In genomic region chr11:5918111-5918510, GRCm38 (mm10) we compare ENCODE assay signal across 30 mouse cellular contexts. TPM values are rescaled to one million over a fixed set of nuclear protein-coding genes. Genes with fewer than 3 reads are reported as not detected.
"Had no signal": no experiment of that assay in that cellular context is flagged by ENCODE, and none has a peak within 500 bp of the region (broad histone marks: within the 10 kb centered on the region; RNA-seq: fewer than 3 reads in every experiment).

No protein-coding gene starts in this region.

- ATAC-seq: liver, embryonic 12.5 days; midbrain, embryonic 13.5 days; midbrain, embryonic 16.5 days had no signal

- H3K36me3 ChIP-seq: kidney, embryonic 15.5 days; liver, embryonic 12.5 days; liver, embryonic 15.5 days; lung, embryonic 15.5 days; midbrain, embryonic 10.5 days; midbrain, embryonic 13.5 days; stomach, embryonic 15.5 days had no signal

- H3K4me3 ChIP-seq: kidney, embryonic 15.5 days; left cerebral cortex, adult 2 months; liver, embryonic 12.5 days; liver, embryonic 15.5 days; lung, embryonic 15.5 days; megakaryocyte, embryonic 14.5 days; midbrain, embryonic 10.5 days; midbrain, embryonic 13.5 days; myocyte; stomach, embryonic 15.5 days had no signal

- H3K4me1 ChIP-seq: midbrain, embryonic 13.5 days; stomach, embryonic 15.5 days had no signal

- H3K4me2 ChIP-seq: kidney, embryonic 15.5 days; liver, embryonic 12.5 days; liver, embryonic 15.5 days; lung, embryonic 15.5 days; midbrain, embryonic 13.5 days; stomach, embryonic 15.5 days had no signal

- H3K9me3 ChIP-seq: kidney, embryonic 15.5 days; liver, embryonic 12.5 days; liver, embryonic 15.5 days; lung, embryonic 15.5 days; midbrain, embryonic 10.5 days; midbrain, embryonic 13.5 days; stomach, embryonic 15.5 days had no signal

- H3K27me3 ChIP-seq: midbrain, embryonic 13.5 days; stomach, embryonic 15.5 days had no signal

- DNase-seq: kidney, adult 8-10 months; kidney, postnatal 10 days; kidney, postnatal 36 days; layer of hippocampus, postnatal 36 days; lung, adult 18-20 months; lung, postnatal 10 days; lung, postnatal 36 days; retina, postnatal 1 day; right cerebral cortex, postnatal 25 days; spleen, adult 18-20 months; thymus, adult 2 months; thymus, postnatal 14 days; thymus, postnatal 4 days had no signal

- H3K9ac ChIP-seq: kidney, embryonic 15.5 days; liver, embryonic 12.5 days; liver, embryonic 15.5 days; lung, embryonic 15.5 days; midbrain, embryonic 13.5 days; stomach, embryonic 15.5 days had no signal

- H3K27ac ChIP-seq: kidney, embryonic 15.5 days; left cerebral cortex, adult 2 months; liver, embryonic 12.5 days; liver, embryonic 15.5 days; lung, embryonic 15.5 days; midbrain, embryonic 10.5 days; midbrain, embryonic 13.5 days; stomach, embryonic 15.5 days had no signal

RNA-seq across cellular contexts. Expression of gene Myl7, which starts 19.5 kb away (rescaled TPM):
- total RNA-seq: layer of hippocampus, adult 8-10 months; layer of hippocampus, postnatal 10 days; layer of hippocampus, postnatal 36 days; left cerebral cortex, adult 2 months; left cerebral cortex, postnatal 10 days; left cerebral cortex, postnatal 36 days; monocyte, adult 5-6 weeks had no signal
- polyA plus RNA-seq: midbrain, embryonic 16.5 days; myocyte; neural tube, embryonic 14.5 days had no signal

RNA-seq across cellular contexts. Expression of gene Gck, which starts 31.8 kb away (rescaled TPM):
- total RNA-seq: monocyte, adult 5-6 weeks had no signal

RNA-seq across cellular contexts. Expression of gene Aebp1, which starts 56.4 kb away (rescaled TPM):
- total RNA-seq: monocyte, adult 5-6 weeks had no signal
